Mouse (Mus musculus) heart, embryonic 16.5 days (tissue): ENCODE measurements at regions not wholly inside any gene's neighbourhood (a gene's known extent, or its start where the extent isn't known, plus 50 kb on each side); places are given as distances from the start of the nearest gene placed in this dataset.

Source experiments
- ATAC-seq: fragments of 200-750 bp; cut with Nextera tagmentation; replicated peaks from 2 replicates; pipeline ENCODE4 v1.8.0; 2017; ENCODE audit warnings: moderate number of reproducible peaks; ENCODE audit not compliant: insufficient read depth, low FRiP score; ENCODE audit errors: extremely low read depth
- H3K27ac ChIP-seq: fragments of 300-500 bp; sonication (generic); 2 replicates; pipeline ENCODE4 v1.5.1; 2014; ENCODE audit warnings: mild to moderate bottlenecking, low read length, control low read depth, moderate library complexity
- H3K27me3 ChIP-seq: fragments of 300-500 bp; sonication (generic); 2 replicates; pipeline ENCODE4 v1.6.1; 2014; ENCODE audit warnings: low read length, mixed read lengths; ENCODE audit not compliant: control insufficient read depth, insufficient read depth
- H3K36me3 ChIP-seq: fragments of 300-500 bp; sonication (generic); 2 replicates; pipeline ENCODE4 v1.6.1; 2014; ENCODE audit not compliant: control insufficient read depth, insufficient read depth
- H3K4me1 ChIP-seq: fragments of 300-500 bp; sonication (generic); 2 replicates; pipeline ENCODE4 v1.6.1; 2014; ENCODE audit warnings: low read length, mixed read lengths; ENCODE audit not compliant: control insufficient read depth, insufficient read depth
- H3K4me2 ChIP-seq: fragments of 300-500 bp; sonication (generic); 2 replicates; pipeline ENCODE4 v1.6.1; 2014; ENCODE audit warnings: low read depth, mild to moderate bottlenecking, control low read depth, low read length
- H3K4me3 ChIP-seq: fragments of 300-500 bp; sonication (generic); 2 replicates; pipeline ENCODE4 v1.5.1; 2014; ENCODE audit warnings: mild to moderate bottlenecking, control low read depth, low read length
- H3K9ac ChIP-seq: fragments of 300-500 bp; sonication (generic); 2 replicates; pipeline ENCODE4 v1.6.1; 2014; ENCODE audit warnings: low read length, control low read depth
- H3K9me3 ChIP-seq: fragments of 300-500 bp; sonication (generic); replicated peaks from 2 replicates; pipeline ENCODE4 v1.6.1; 2016; ENCODE audit warnings: low read length; ENCODE audit not compliant: control insufficient read depth
- WGBS: fragments of 180-500 bp; shearing (Covaris S2); extraction: QIAGEN DNeasy Blood & Tissue Kit; methylation state at CpG from one replicate; pipeline ENCODE4 v1.1.7; 2014; 5-methylcytosine and 5-hydroxymethylcytosine counted together

- H3K9me3 ChIP-seq, result no peaks in the 10 kb centered on the region
- no peak overlapping the region for H3K4me2 ChIP-seq
- H3K36me3 ChIP-seq, result no peaks in the 10 kb centered on the region
- no peaks in the 10 kb centered on the region for H3K27me3 ChIP-seq
- H3K4me1 ChIP-seq, result peaks cover 18% of the 10 kb centered on the region
- no peak overlapping the region for H3K27ac ChIP-seq
- H3K4me3 ChIP-seq, result no peak overlapping the region
- 33% methylated on average over 3 of the region's 3 CpGs for WGBS
- no peak for ATAC-seq
- no peak overlapping the region for H3K9ac ChIP-seq
Measured at GRCm38 (mm10) chr13:43995623-43996022, 211.0 kb downstream of the Cd83 start.

- 82% methylated on average over 12 of the region's 12 CpGs for WGBS
- ATAC-seq, result no peak
Measured at GRCm38 (mm10) chr13:44001861-44002545, 217.4 kb downstream of the Cd83 start.

GRCm38 (mm10) chr13:44012868-44013267 is 228.3 kb downstream of the Cd83 start:
- WGBS, result 44% methylated on average over 2 of the region's 2 CpGs
- Histone ChIP-seq H3K4me1 (peaks cover 7% of the 10 kb centered on the region), H3K36me3 (no peaks in the 10 kb centered on the region), H3K9me3 (no peaks in the 10 kb centered on the region), H3K27me3 (no peaks in the 10 kb centered on the region), H3K27ac (no peak overlapping the region), H3K9ac (no peak overlapping the region), H3K4me3 (no peak overlapping the region), H3K4me2 (no peak overlapping the region)
- no peak for ATAC-seq

More at GRCm38 (mm10) chr13:44001861-44002545, 217.4 kb downstream of the Cd83 start:
- H3K4me3 ChIP-seq, result no peak overlapping the region
- H3K4me2 ChIP-seq, result no peak overlapping the region
- H3K9ac ChIP-seq, result no peak overlapping the region
- no peaks in the 10 kb centered on the region for H3K4me1 ChIP-seq
- no peak overlapping the region for H3K27ac ChIP-seq
- H3K36me3 ChIP-seq, result no peaks in the 10 kb centered on the region
- peaks cover 4% of the 10 kb centered on the region; the same call in 1 of the 2 replicates for H3K9me3 ChIP-seq
- H3K27me3 ChIP-seq, result no peaks in the 10 kb centered on the region

GRCm38 (mm10) chr13:44018489-44019303 is 234.1 kb downstream of the Cd83 start:
- no peaks in the 10 kb centered on the region for H3K36me3 ChIP-seq
- no peak overlapping the region for H3K4me3 ChIP-seq
- WGBS, result 41% methylated on average over 8 of the region's 8 CpGs
- ATAC-seq, result no peak
- no peak overlapping the region for H3K4me2 ChIP-seq
- H3K9ac ChIP-seq, result no peak overlapping the region
- H3K4me1 ChIP-seq, result peaks cover 17% of the 10 kb centered on the region
- H3K27me3 ChIP-seq, result no peaks in the 10 kb centered on the region
- no peak overlapping the region for H3K27ac ChIP-seq
- H3K9me3 ChIP-seq, result no peaks in the 10 kb centered on the region

- H3K27ac ChIP-seq, result no peak overlapping the region
- no peak for ATAC-seq
Measured at GRCm38 (mm10) chr13:44019304-44019583, 234.7 kb downstream of the Cd83 start.

GRCm38 (mm10) chr13:44020851-44021250 is 236.3 kb downstream of the Cd83 start:
- H3K9ac ChIP-seq, result no peak overlapping the region
- H3K4me2 ChIP-seq, result no peak overlapping the region
- ATAC-seq, result no peak
- H3K36me3 ChIP-seq, result no peaks in the 10 kb centered on the region
- no peaks in the 10 kb centered on the region for H3K9me3 ChIP-seq
- H3K27ac ChIP-seq, result no peak overlapping the region
- peaks cover 29% of the 10 kb centered on the region for H3K4me1 ChIP-seq
- no peak overlapping the region for H3K4me3 ChIP-seq
- H3K27me3 ChIP-seq, result no peaks in the 10 kb centered on the region
- 59% methylated on average over 7 of the region's 7 CpGs for WGBS

More at GRCm38 (mm10) chr13:44019304-44019583, 234.7 kb downstream of the Cd83 start:
- Histone ChIP-seq H3K9me3 (no peaks in the 10 kb centered on the region), H3K4me1 (peaks cover 21% of the 10 kb centered on the region), H3K27me3 (no peaks in the 10 kb centered on the region), H3K4me2 (no peak overlapping the region), H3K9ac (no peak overlapping the region), H3K36me3 (no peaks in the 10 kb centered on the region), H3K4me3 (no peak overlapping the region)

GRCm38 (mm10) chr13:44022106-44022505 is 237.5 kb downstream of the Cd83 start:
- no peak overlapping the region for H3K27ac ChIP-seq
- H3K9ac ChIP-seq, result no peak overlapping the region
- H3K27me3 ChIP-seq, result no peaks in the 10 kb centered on the region
- peaks cover 29% of the 10 kb centered on the region for H3K4me1 ChIP-seq
- 74% methylated on average over 10 of the region's 10 CpGs for whole genome bisulfite sequencing
- no peak overlapping the region for H3K4me2 ChIP-seq
- no peak for ATAC-seq
- no peaks in the 10 kb centered on the region for H3K9me3 ChIP-seq
- H3K36me3 ChIP-seq, result no peaks in the 10 kb centered on the region
- H3K4me3 ChIP-seq, result no peak overlapping the region

- Histone ChIP-seq H3K4me2 (0 out of 2 replicates have a peak overlapping the region, but pooled peaks have one; percentile 5), H3K27ac (peak overlapping the region; percentile 71), H3K4me3 (no peak overlapping the region), H3K4me1 (peaks cover 17% of the 10 kb centered on the region), H3K36me3 (no peaks in the 10 kb centered on the region), H3K9ac (peak overlapping the region; percentile 17; the same call in 1 of the 2 replicates), H3K27me3 (no peaks in the 10 kb centered on the region), H3K9me3 (no peaks in the 10 kb centered on the region)
- no peak for ATAC-seq
- WGBS, result 28% methylated on average over 3 of the region's 3 CpGs
Measured at GRCm38 (mm10) chr13:44024612-44025011, 240.0 kb downstream of the Cd83 start.
